Mouse (Mus musculus) adrenal gland (tissue): ENCODE measurements around the gene Tst.

Experiments used
- intact Hi-C: fragments of 180-260 bp; cut with DNase I; formaldehyde crosslinking; loops from one replicate; pipeline ENCODE4 v1.15.1; 2025

Tst gene

GRCm38 (mm10) chr15:78395478-78395962, 10.2 kb downstream of the Tst start, which contains the start of gene Tex33:
TSS of gene Tex33 (minus strand) at chr15:78395912.
- intact Hi-C loops: no loop called here

GRCm38 (mm10) chr15:78390855-78391254, 14.9 kb downstream of the Tst start:
- intact Hi-C loops: no loop called here

GRCm38 (mm10) chr15:78385564-78385963, 20.1 kb downstream of the Tst start:
- intact Hi-C loops: no loop called here

GRCm38 (mm10) chr15:78384220-78385116, 21.2 kb downstream of the Tst start:
- intact Hi-C loops: no loop called here

- intact Hi-C loops: no loop called here
Measured at GRCm38 (mm10) chr15:78383450-78384219, 22.1 kb downstream of the Tst start.

GRCm38 (mm10) chr15:78382115-78382514, 23.6 kb downstream of the Tst start:
- intact Hi-C loops: no loop called here

- intact Hi-C loops: no loop called here
Measured at GRCm38 (mm10) chr15:78380741-78381140, 25.0 kb downstream of the Tst start.

GRCm38 (mm10) chr15:78380208-78380607, 25.5 kb downstream of the Tst start:
- intact Hi-C loops: no loop called here

GRCm38 (mm10) chr15:78378556-78378955, 27.2 kb downstream of the Tst start:
- intact Hi-C loops: no loop called here

- intact Hi-C loops: no loop called here
Measured at GRCm38 (mm10) chr15:78377859-78378258, 27.8 kb downstream of the Tst start.

- intact Hi-C loops: no loop called here
Measured at GRCm38 (mm10) chr15:78374204-78374603, 31.5 kb downstream of the Tst start.

- intact Hi-C loops: no loop called here
Measured at GRCm38 (mm10) chr15:78372796-78373195, 32.9 kb downstream of the Tst start.

- intact Hi-C loops: loop anchor here (1.0 kb wide), 1 partner anchor 112 kb away; no protein-coding TSS in a partner anchor
Measured at GRCm38 (mm10) chr15:78369641-78370040, 36.1 kb downstream of the Tst start.

- intact Hi-C loops: loop anchor here (1.0 kb wide), 1 partner anchor 112 kb away; no protein-coding TSS in a partner anchor
Measured at GRCm38 (mm10) chr15:78368926-78369346, 36.8 kb downstream of the Tst start.

- intact Hi-C loops: no loop called here
Measured at GRCm38 (mm10) chr15:78367811-78368210, 37.9 kb downstream of the Tst start.

GRCm38 (mm10) chr15:78366875-78367274, 38.8 kb downstream of the Tst start:
- intact Hi-C loops: no loop called here

GRCm38 (mm10) chr15:78365916-78366315, 39.8 kb downstream of the Tst start:
- intact Hi-C loops: no loop called here

GRCm38 (mm10) chr15:78355548-78355947, 50.2 kb downstream of the Tst start:
- intact Hi-C loops: loop anchor here (2.0 to 10.0 kb wide), 2 partner anchors 67 to 189 kb away; partner anchors contain the start of gene Sstr3

- intact Hi-C loops: loop anchor here (2.0 to 10.0 kb wide), 2 partner anchors 68 to 190 kb away; partner anchors contain the start of gene Sstr3
Measured at GRCm38 (mm10) chr15:78354958-78355357, 50.7 kb downstream of the Tst start.

GRCm38 (mm10) chr15:78351586-78352165, 54.0 kb downstream of the Tst start:
- intact Hi-C loops: loop anchor here (10.0 kb wide), 1 partner anchor 193 kb away; the partner anchor contains the start of gene Sstr3
